Comparison of ENCODE assay signal across 14 mouse cellular contexts in genomic region chr7:118919261-118920006, GRCm38 (mm10).
DNase-seq lines count a peak whose midpoint lies in the region; ATAC-seq lines count a peak whose summit lies in the region.
"Had no signal": no experiment of that assay in that cellular context is flagged by ENCODE, and none has a peak within 500 bp of the region (broad histone marks: within the 10 kb centered on the region; RNA-seq: fewer than 3 reads in every experiment).

No protein-coding gene starts in this region.

- peak; percentile 47 for DNase-seq in adrenal gland, postnatal 14 days
- DNase-seq in adrenal gland, postnatal 25 days: no peak
- peak; percentile 28 for DNase-seq in midbrain, embryonic 10.5 days (ENCODE audit: low spot score)
- peak; percentile 68 for DNase-seq in retina, embryonic 14.5 days (ENCODE audit: low spot score)
- no peak for DNase-seq in lung, postnatal 14 days
- DNase-seq: heart, adult 18-20 months; kidney, postnatal 10 days; layer of hippocampus, postnatal 36 days; right cerebral cortex, adult 18-20 months had no signal

- WGBS in midbrain, embryonic 10.5 days: 68% methylated on average over 10 of the region's 10 CpGs
- 50% methylated on average over 10 of the region's 10 CpGs for WGBS in midbrain, embryonic 15.5 days
- WGBS in hindbrain, embryonic 16.5 days: 51% methylated on average over 10 of the region's 10 CpGs

- no peaks in the 10 kb centered on the region for H3K36me3 ChIP-seq in midbrain, embryonic 10.5 days
- no peaks in the 10 kb centered on the region for H3K36me3 ChIP-seq in midbrain, embryonic 15.5 days (replicated peaks)
- no peaks in the 10 kb centered on the region for H3K36me3 ChIP-seq in hindbrain, embryonic 16.5 days (ENCODE audit: control insufficient read depth, insufficient read depth, low read length)

- no peak for ATAC-seq in midbrain, embryonic 15.5 days (replicated peaks)
- peak; percentile 37; the same call in 1 of the 2 replicates for ATAC-seq in hindbrain, embryonic 16.5 days
- no peak for ATAC-seq in activated CD4-positive, CD25-positive, alpha-beta regulatory T cell, adult 4 months
- ATAC-seq: lung, postnatal 0 days had no signal

- H3K27ac ChIP-seq in midbrain, embryonic 10.5 days (replicated peaks): peak overlapping the region; percentile 78
- no peak overlapping the region for H3K27ac ChIP-seq in midbrain, embryonic 15.5 days
- no peak overlapping the region for H3K27ac ChIP-seq in hindbrain, embryonic 16.5 days (ENCODE audit: low read depth, low read length)

- no peak overlapping the region for H3K9ac ChIP-seq in midbrain, embryonic 15.5 days
- no peak overlapping the region for H3K9ac ChIP-seq in hindbrain, embryonic 16.5 days (ENCODE audit: low read depth, low read length)

- no peaks in the 10 kb centered on the region for H3K9me3 ChIP-seq in midbrain, embryonic 10.5 days (replicated peaks)
- no peaks in the 10 kb centered on the region for H3K9me3 ChIP-seq in midbrain, embryonic 15.5 days
- no peaks in the 10 kb centered on the region for H3K9me3 ChIP-seq in hindbrain, embryonic 16.5 days (ENCODE audit: control insufficient read depth, low read length)

- no peaks in the 10 kb centered on the region for H3K27me3 ChIP-seq in midbrain, embryonic 10.5 days (ENCODE audit: low read depth, poor library complexity, severe bottlenecking)
- H3K27me3 ChIP-seq in midbrain, embryonic 15.5 days (replicated peaks): no peaks in the 10 kb centered on the region
- H3K27me3 ChIP-seq in hindbrain, embryonic 16.5 days (replicated peaks; ENCODE audit: control insufficient read depth, insufficient read depth, low read length): no peaks in the 10 kb centered on the region

- peaks cover 23% of the 10 kb centered on the region for H3K4me1 ChIP-seq in midbrain, embryonic 10.5 days
- no peaks in the 10 kb centered on the region for H3K4me1 ChIP-seq in midbrain, embryonic 15.5 days
- no peaks in the 10 kb centered on the region for H3K4me1 ChIP-seq in hindbrain, embryonic 16.5 days (ENCODE audit: control insufficient read depth, insufficient read depth, low read depth, low read length)

- H3K4me2 ChIP-seq in midbrain, embryonic 15.5 days: no peak overlapping the region
- no peak overlapping the region for H3K4me2 ChIP-seq in hindbrain, embryonic 16.5 days (ENCODE audit: low read length)
- H3K4me2 ChIP-seq: liver, embryonic 11.5 days had no signal

- H3K4me3 ChIP-seq in midbrain, embryonic 10.5 days: no peak overlapping the region
- H3K4me3 ChIP-seq in midbrain, embryonic 15.5 days: no peak overlapping the region
- no peak overlapping the region for H3K4me3 ChIP-seq in hindbrain, embryonic 16.5 days (ENCODE audit: low read length)

Comparison
In these comparisons a context has a peak if more than half of its experiments do, and no peak if none do; other contexts are left out.
1. DNase-seq: peak in adrenal gland, postnatal 14 days (single experiment), midbrain, embryonic 10.5 days (single experiment) and retina, embryonic 14.5 days (single experiment); none in adrenal gland, postnatal 25 days (single experiment) and lung, postnatal 14 days (single experiment).